Mouse (Mus musculus): ENCODE data around the gene Nf2. TPM values are rescaled to one million over a fixed set of nuclear protein-coding genes. Genes with fewer than 3 reads are reported as not detected.

Gene Nf2
- 10 to 100 TPM; 21.8 to 24.1 TPM for total RNA-seq (2023)

GRCm38 (mm10) chr11:4849258-4849943 lies at the start of gene Nf2:
Gene Nf2 (minus strand): TSS chr11:4849536.

DNA sequence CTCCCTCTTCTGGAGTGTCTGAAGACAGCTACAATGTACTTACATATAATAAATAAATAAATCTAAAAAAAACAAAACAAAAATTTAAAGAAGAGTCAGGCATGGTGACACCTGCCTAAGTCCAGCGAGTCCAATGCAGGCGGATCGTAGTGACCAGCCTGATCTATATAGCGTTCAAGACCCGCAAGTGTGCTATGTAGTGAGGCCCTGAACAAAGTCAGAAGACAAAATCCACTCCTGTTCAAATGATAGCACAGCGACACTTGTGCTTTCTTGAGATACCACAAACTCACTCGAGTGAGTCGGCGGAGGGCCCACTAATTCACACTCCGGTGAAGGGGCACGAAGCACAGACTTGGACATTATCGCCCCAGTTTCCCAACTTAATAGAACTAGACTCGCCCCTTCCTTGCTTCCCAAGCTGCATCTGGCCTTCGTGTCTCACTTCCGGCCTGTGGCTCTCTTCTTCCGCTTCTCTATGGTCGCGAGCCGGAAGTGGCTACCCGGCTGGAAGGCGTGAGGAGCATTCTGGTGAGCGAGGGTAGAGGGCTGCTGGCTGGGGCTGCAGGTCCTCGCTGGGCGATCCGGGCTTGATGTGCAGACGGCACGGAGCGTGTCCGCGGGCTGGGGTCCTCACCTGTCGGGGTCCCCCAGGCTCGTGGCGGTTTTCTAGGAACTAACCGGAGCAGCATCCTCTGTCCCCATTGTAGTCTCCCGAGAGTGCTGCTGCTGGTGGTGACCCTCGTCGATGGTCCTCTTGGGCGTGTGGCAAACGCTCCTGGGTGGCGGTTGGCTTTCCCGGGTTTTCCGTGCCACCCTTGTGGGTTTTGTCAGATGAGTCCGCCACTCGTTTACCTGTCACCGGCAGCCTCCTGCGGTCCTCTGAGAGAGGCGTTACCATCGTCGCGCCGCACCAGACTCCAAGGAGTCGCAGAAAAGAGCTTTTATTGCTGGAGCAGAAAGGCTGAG lies 45.8 kb upstream of the Nf2 start, which contains the start of gene Thoc5:
Gene Thoc5, plus strand, starts transcription at position 473 of the 969 bp plus-strand sequence.

DNA sequence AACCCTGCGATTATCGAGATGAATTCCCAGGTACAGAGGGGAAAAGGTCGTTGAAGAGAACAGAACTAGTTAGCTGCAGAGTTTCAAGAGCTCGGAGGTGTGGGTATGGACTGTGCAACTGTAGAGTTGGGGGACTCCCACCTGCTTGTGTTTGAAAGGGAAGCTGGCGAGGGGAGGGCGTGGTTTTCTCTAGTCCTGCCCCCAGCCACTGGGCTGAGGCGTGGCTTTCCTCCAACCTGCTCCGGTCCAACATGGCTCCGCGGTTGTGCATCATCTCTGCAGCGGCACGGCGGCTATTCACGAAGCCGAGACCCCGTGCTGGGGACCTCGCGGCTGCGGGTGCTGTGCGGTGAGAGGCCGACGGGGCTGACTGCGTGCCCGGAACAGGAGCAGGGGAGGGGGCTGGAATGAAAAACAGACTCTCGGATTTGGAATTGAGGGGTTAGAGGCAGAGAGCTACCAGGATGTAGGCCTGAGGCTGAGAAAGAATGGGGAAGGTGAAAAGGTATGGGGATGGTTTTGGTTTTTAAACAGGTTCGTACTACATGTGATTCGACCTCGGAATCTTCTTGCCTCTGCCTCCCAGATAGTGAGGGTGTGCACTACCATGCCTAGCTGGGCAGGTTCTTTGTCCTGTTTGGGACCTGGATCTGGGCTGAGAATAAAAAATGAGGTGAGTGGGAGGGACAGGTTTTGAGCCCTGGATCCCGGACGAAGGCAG lies 24.6 kb upstream of the Nf2 start, which contains the start of gene Nipsnap1:
Gene Nipsnap1, plus strand, starts transcription at position 197 of the 721 bp plus-strand sequence.

GRCm38 (mm10) chr11:4746733-4747132 lies 102.6 kb downstream of the Nf2 start, which contains the start of gene Cabp7:
Gene Cabp7 (minus strand): TSS chr11:4746778.

Other genes starting within 250 kb of the Nf2 start
- gene Gm11032, start 229.5 kb downstream of the Nf2 start, total RNA-seq (2023) = not detected
- 10 to 100 TPM; 15.9 to 18.8 TPM for gene Ascc2, start 211.8 kb downstream of the Nf2 start, total RNA-seq (2023)
- gene Uqcr10, start 145.2 kb downstream of the Nf2 start, total RNA-seq (2023) = 100 to 1,000 TPM; 124 to 131 TPM
- 10 to 100 TPM; 20.6 to 21.2 TPM for gene Zmat5, start 144.9 kb downstream of the Nf2 start, total RNA-seq (2023)
- under 1 TPM in 1 of 2 experiments, not detected in 1; 0.18 TPM for gene Cabp7, start 102.8 kb downstream of the Nf2 start, total RNA-seq (2023)
- gene Nipsnap1, start 24.4 kb upstream of the Nf2 start, total RNA-seq (2023) = 1 to 10 TPM; 2.6 to 3.0 TPM
- 10 to 100 TPM; 18.3 to 19.0 TPM for gene Thoc5, start 45.8 kb upstream of the Nf2 start, total RNA-seq (2023)
- gene Nefh, start 98.5 kb upstream of the Nf2 start, total RNA-seq (2023) = under 1 TPM; 0.11 to 0.18 TPM
- gene Ap1b1, start 137.3 kb upstream of the Nf2 start, total RNA-seq (2023) = 10 to 100 TPM; 41.4 to 44.2 TPM
- under 1 TPM in 1 of 2 experiments, not detected in 1; 0.51 TPM for gene Rasl10a, start 208.6 kb upstream of the Nf2 start, total RNA-seq (2023)
- gene Gas2l1, start 215.8 kb upstream of the Nf2 start, total RNA-seq (2023) = 1 to 10 TPM; 3.4 to 6.3 TPM
- gene Rhbdd3, start 249.4 kb upstream of the Nf2 start, total RNA-seq (2023) = 1 to 10 TPM; 7.7 to 8.6 TPM
- 100 to 1,000 TPM; 283 to 330 TPM for gene Ewsr1, start 249.7 kb upstream of the Nf2 start, total RNA-seq (2023)